Mouse (Mus musculus): ENCODE data around the gene Tmem262.

Tmem262 gene

GRCm38 (mm10) chr19:6104476-6104875 lies 24.6 kb downstream of the Tmem262 start:
- no peak for DNase-seq

- DNase-seq, result no peak
These were observed 25.8 kb downstream of the Tmem262 start, which contains the start of gene Naaladl1 for GRCm38 (mm10) chr19:6105586-6105985. Gene Naaladl1 (plus strand): TSS chr19:6105782.

- DNase-seq, result no peak
These were observed 33.3 kb downstream of the Tmem262 start for GRCm38 (mm10) chr19:6113116-6113515.

GRCm38 (mm10) chr19:6116113-6116850 lies 36.4 kb downstream of the Tmem262 start:
- DNase-seq, result no peak

- peak; percentile 51 for DNase-seq
These were observed 37.6 kb downstream of the Tmem262 start for GRCm38 (mm10) chr19:6117346-6117985.

- DNase-seq, result peak; percentile 92
These were observed 38.3 kb downstream of the Tmem262 start, which contains the start of gene Sac3d1 for GRCm38 (mm10) chr19:6117986-6118676. Gene Sac3d1 (minus strand): TSS chr19:6118650.

- DNase-seq, result peak; percentile 31
These were observed 38.9 kb downstream of the Tmem262 start for GRCm38 (mm10) chr19:6118677-6119185.

GRCm38 (mm10) chr19:6121761-6122160 lies 41.9 kb downstream of the Tmem262 start:
- no peak for DNase-seq

GRCm38 (mm10) chr19:6123330-6123729 lies 43.5 kb downstream of the Tmem262 start:
- no peak for DNase-seq

- DNase-seq, result no peak
These were observed 45.1 kb downstream of the Tmem262 start for GRCm38 (mm10) chr19:6124898-6125297.

GRCm38 (mm10) chr19:6126289-6126688 lies 46.5 kb downstream of the Tmem262 start:
- peak; percentile 68 for DNase-seq

- DNase-seq, result no peak
These were observed 47.2 kb downstream of the Tmem262 start for GRCm38 (mm10) chr19:6126789-6127580.

GRCm38 (mm10) chr19:6127760-6128341 lies 48.0 kb downstream of the Tmem262 start, which contains the start of gene Snx15:
Gene Snx15 (minus strand): TSS chr19:6128304.
- peak; percentile 97 for DNase-seq
